Mouse (Mus musculus) midbrain, embryonic 14.5 days (tissue): ENCODE measurements around the gene Klhdc7b. TPM values are rescaled to one million over a fixed set of nuclear protein-coding genes. Genes with fewer than 3 reads are reported as not detected.
"Not testable (repeated sequence)": the region's sequence is repeated elsewhere in the genome, so short reads cannot be mapped to it uniquely, and the experiment has no call there.

Source experiments
- ATAC-seq: fragments of 200-750 bp; cut with Nextera tagmentation; 2 replicates; pipeline ENCODE4 v1.8.0; 2017; ENCODE audit warnings: moderate number of reproducible peaks, moderate library complexity; ENCODE audit not compliant: low FRiP score, low TSS enrichment
- DNase-seq: peaks from one replicate; pipeline ENCODE4 v3.0.0-alpha.2; 2015
- H3K27ac ChIP-seq: fragments of 300-500 bp; sonication (generic); replicated peaks from 2 replicates; pipeline ENCODE4 v1.5.1; 2014; ENCODE audit warnings: mild to moderate bottlenecking, low read depth, low read length, moderate library complexity
- H3K27me3 ChIP-seq: fragments of 300-500 bp; sonication (generic); 2 replicates; pipeline ENCODE4 v1.6.1; 2014; ENCODE audit warnings: low read length, control low read depth, mixed read lengths; ENCODE audit not compliant: control insufficient read depth, insufficient read depth
- H3K36me3 ChIP-seq: fragments of 300-500 bp; sonication (generic); 2 replicates; pipeline ENCODE4 v1.6.1; 2014; ENCODE audit warnings: low read length, control low read depth; ENCODE audit not compliant: control insufficient read depth, insufficient read depth
- H3K4me1 ChIP-seq: fragments of 300-500 bp; sonication (generic); 2 replicates; pipeline ENCODE4 v1.6.1; 2014; ENCODE audit warnings: mild to moderate bottlenecking, antibody characterized with exemption, low read length, control low read depth; ENCODE audit not compliant: control insufficient read depth, insufficient read depth
- H3K4me2 ChIP-seq: fragments of 300-500 bp; sonication (generic); 2 replicates; pipeline ENCODE4 v1.6.1; 2014; ENCODE audit warnings: mild to moderate bottlenecking, low read length, moderate library complexity
- H3K4me3 ChIP-seq: fragments of 300-500 bp; sonication (generic); replicated peaks from 2 replicates; pipeline ENCODE4 v1.5.1; 2014; ENCODE audit warnings: low read depth, low read length
- H3K9ac ChIP-seq: fragments of 300-500 bp; sonication (generic); replicated peaks from 2 replicates; pipeline ENCODE4 v1.6.1; 2014; ENCODE audit warnings: mild to moderate bottlenecking, low read length, moderate library complexity
- H3K9me3 ChIP-seq: fragments of 300-500 bp; sonication (generic); 2 replicates; pipeline ENCODE4 v1.6.1; 2016; ENCODE audit warnings: low read length, control low read depth, mixed read lengths; ENCODE audit not compliant: control insufficient read depth
- WGBS: fragments of 180-500 bp; shearing (Covaris S2); extraction: QIAGEN DNeasy Blood & Tissue Kit; methylation state at CpG from one replicate; pipeline ENCODE4 v1.1.7; 2014; 5-methylcytosine and 5-hydroxymethylcytosine counted together
- polyA plus RNA-seq: library from polyadenylated mRNA; unstranded; fragments of >200 nt; fragmentation: Nextera tagmentation; extraction: Ambion mirVana; gene quantifications from 2 replicates; pipeline ENCODE4 v1.2.1, GENCODE M21; 2014

Klhdc7b gene
- polyA plus RNA-seq, 1 experiment from 2014 or later, result not detected

DNA sequence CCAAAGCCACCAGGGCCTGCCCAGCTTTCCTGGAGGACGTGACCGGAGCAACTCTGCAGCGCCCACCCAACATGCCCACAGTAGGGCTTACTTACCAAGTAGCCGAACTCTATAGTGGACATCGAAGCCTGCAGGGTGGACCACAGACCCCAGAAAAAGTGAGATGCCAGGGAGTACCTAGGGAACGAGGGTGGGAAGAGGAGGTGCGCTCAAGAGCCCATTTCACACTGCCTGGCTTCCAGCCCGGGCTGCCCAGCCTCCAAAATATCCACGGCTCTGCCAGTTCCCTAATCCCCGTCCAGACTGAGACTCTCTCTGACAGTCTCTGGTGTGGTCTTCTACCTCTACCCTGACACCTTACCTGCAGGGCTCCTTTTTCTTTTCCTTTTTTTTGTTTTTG lies 42.0 kb downstream of the Klhdc7b start:
- H3K9ac ChIP-seq, result no peak overlapping the region
- H3K4me1 ChIP-seq, result peaks cover 7% of the 10 kb centered on the region; the same call in 1 of the 2 replicates
- H3K27ac ChIP-seq, result no peak overlapping the region
- no peak overlapping the region for H3K4me2 ChIP-seq
- WGBS, result 91% methylated on average over 10 of the region's 10 CpGs
- no peak for ATAC-seq
- DNase-seq, result no peak
- no peaks in the 10 kb centered on the region for H3K27me3 ChIP-seq
- no peak overlapping the region for H3K4me3 ChIP-seq
- no peaks in the 10 kb centered on the region for H3K9me3 ChIP-seq
- H3K36me3 ChIP-seq, result peaks cover 34% of the 10 kb centered on the region

DNA sequence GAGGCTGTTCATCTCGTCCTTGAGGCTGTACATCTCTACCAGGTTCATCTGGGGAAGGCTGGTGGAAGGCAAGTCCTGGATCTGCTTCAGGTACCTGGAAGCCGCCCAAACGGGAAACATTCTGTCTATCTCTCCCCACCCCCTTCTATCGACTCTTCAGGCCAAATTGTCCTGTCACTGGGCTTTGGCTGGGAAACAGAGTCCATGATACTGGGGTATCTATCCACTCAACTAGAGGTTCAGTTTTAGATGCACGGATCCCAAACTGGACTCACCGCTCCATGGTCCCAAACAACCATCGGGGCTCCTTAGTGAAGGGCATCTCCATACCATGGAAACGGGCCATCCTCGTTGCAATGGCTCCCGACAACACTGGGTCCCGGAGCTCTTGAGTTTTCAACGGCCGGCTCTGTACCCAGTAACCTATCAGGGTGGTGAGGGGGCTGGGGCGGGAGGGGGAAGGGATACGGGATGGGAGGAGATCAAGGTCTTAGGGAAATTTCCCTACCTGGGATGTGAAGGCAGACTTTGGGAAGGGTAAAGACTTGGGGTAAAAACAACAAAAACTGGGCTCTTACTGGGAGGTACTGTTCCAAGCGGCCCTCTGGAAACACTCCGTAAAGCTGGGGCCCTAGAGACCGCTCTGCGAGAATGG lies 43.5 kb downstream of the Klhdc7b start:
- Histone ChIP-seq H3K4me3 (peak overlapping the region; percentile 84), H3K36me3 (peaks cover 30% of the 10 kb centered on the region), H3K4me2 (peak overlapping the region; percentile 97), H3K9ac (peak overlapping the region; percentile 79), H3K27me3 (no peaks in the 10 kb centered on the region), H3K4me1 (peaks cover 7% of the 10 kb centered on the region; the same call in 1 of the 2 replicates), H3K27ac (no peak overlapping the region), H3K9me3 (no peaks in the 10 kb centered on the region)
- 84% methylated on average over 19 of the region's 19 CpGs for WGBS
- ATAC-seq (no peak), DNase-seq (no peak)

DNA sequence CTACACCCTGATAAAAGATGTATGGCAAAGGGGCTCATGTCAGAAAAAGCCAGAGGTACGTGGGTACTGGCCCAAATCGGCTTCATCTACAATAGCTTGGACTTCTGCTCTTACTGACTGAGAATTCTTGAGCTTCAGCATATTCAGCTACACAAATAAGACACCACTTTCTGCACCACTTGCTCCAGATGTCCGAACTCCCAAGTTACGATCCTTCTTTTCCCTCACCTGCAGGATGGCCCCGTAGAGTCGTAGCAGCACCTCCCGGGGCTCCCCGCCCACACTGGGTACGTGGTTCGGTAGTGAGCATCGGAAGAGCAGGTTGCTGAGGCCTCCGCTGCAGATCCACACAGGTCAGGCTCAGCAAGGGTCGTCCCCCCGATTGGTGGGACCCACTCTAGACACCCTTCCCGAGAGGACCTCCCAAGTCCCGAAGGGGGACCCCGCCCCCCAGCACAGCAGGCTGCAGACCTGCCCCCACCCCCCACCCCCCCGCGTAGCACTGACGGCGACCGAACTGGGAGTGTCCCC lies 44.2 kb downstream of the Klhdc7b start:
- Histone ChIP-seq H3K4me2 (peak overlapping the region; percentile 97), H3K4me1 (peaks cover 7% of the 10 kb centered on the region; the same call in 1 of the 2 replicates), H3K9me3 (no peaks in the 10 kb centered on the region), H3K36me3 (peaks cover 29% of the 10 kb centered on the region), H3K27ac (peak overlapping the region; percentile 96), H3K9ac (peak overlapping the region; percentile 79), H3K4me3 (peak overlapping the region; percentile 84), H3K27me3 (no peaks in the 10 kb centered on the region)
- 5% methylated on average over 22 of the region's 22 CpGs for WGBS
- ATAC-seq (peak; percentile 55), DNase-seq (no peak)

- H3K36me3 ChIP-seq, result peaks cover 26% of the 10 kb centered on the region
- peak within 1 kb of the TSS; percentile 96 for H3K27ac ChIP-seq
- under 1% methylated on average over 70 of the region's 70 CpGs for WGBS
- peak within 1 kb of the TSS; percentile 79 for H3K9ac ChIP-seq
- H3K4me2 ChIP-seq, result peak within 1 kb of the TSS; percentile 97
- no peaks in the 10 kb centered on the region for H3K27me3 ChIP-seq
- peak; percentile 96 for DNase-seq
- peaks cover 7% of the 10 kb centered on the region; the same call in 1 of the 2 replicates for H3K4me1 ChIP-seq
- ATAC-seq, result peak; percentile 93
- peak within 1 kb of the TSS; percentile 84 for H3K4me3 ChIP-seq
- no peaks in the 10 kb centered on the region for H3K9me3 ChIP-seq
Observed at GRCm38 (mm10) chr15:89429352-89430221, 44.9 kb downstream of the Klhdc7b start, which contains the start of the genes C730034F03Rik, Gm44502 and Chkb. TSS of gene C730034F03Rik (plus strand) at chr15:89429589. TSS of gene Gm44502 (minus strand) at chr15:89429696. TSS of gene Chkb (minus strand) at chr15:89429908.

GRCm38 (mm10) chr15:89430341-89430740 lies 45.6 kb downstream of the Klhdc7b start:
- no peaks in the 10 kb centered on the region for H3K27me3 ChIP-seq
- H3K36me3 ChIP-seq, result peaks cover 25% of the 10 kb centered on the region
- H3K4me1 ChIP-seq, result peaks cover 7% of the 10 kb centered on the region; the same call in 1 of the 2 replicates
- DNase-seq (peak; percentile 29), ATAC-seq (no peak)
- peak overlapping the region; percentile 96 for H3K27ac ChIP-seq
- 47% methylated on average over 6 of the region's 6 CpGs for WGBS
- H3K9ac ChIP-seq, result peak overlapping the region; percentile 79; the same call in 1 of the 2 replicates
- no peaks in the 10 kb centered on the region for H3K9me3 ChIP-seq
- peak overlapping the region; percentile 84 for H3K4me3 ChIP-seq
- peak overlapping the region; percentile 97 for H3K4me2 ChIP-seq

DNA sequence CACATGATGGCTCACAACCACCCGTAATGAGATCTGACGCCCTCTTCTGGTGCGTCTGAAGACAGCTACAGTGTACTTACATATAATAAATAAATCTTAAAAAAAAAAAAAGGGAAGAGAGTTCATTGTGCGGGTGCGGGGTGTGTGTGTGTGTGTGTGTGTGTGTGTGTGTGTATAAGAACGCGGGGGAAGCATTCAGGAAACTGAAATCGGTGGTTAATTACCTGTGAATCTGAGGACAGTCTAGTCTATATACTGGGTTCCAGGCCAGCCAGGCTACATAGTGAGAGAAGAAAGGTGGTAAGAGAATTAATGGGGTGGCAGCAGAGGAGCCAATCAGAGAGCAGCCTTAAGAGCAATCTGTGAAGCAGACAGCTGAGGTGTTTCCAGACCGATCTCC lies 46.1 kb downstream of the Klhdc7b start:
- H3K27ac ChIP-seq, H3K9ac ChIP-seq, H3K27me3 ChIP-seq, H3K4me1 ChIP-seq, DNase-seq, H3K9me3 ChIP-seq, H3K4me3 ChIP-seq, ATAC-seq: not testable (repeated sequence)
- Histone ChIP-seq H3K4me2 (peak overlapping the region; percentile 97; the same call in 1 of the 2 replicates), H3K36me3 (peaks cover 22% of the 10 kb centered on the region)
- 90% methylated on average over 6 of the region's 9 CpGs for WGBS

DNA sequence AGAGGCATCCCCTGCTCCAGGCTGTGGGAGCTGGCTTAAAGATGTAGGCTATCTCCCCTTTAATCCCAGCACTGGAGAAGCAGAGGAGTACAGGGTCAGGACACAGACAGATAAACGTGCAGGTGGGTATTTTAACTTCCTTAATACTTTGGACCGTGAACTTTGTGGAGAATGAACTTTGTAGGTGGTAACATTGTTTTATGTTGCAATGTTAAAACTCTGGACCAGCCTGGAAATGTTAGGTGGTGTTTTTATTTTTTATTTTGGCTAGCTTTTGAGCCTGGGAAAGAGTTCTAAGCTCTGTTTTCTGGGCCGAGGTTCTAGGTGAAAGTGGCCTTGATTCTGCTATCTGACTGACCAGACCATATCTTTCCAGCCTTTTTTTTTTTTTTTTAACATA lies 46.6 kb downstream of the Klhdc7b start:
- H3K36me3 ChIP-seq, result peaks cover 17% of the 10 kb centered on the region
- no peak overlapping the region for H3K4me2 ChIP-seq
- ATAC-seq, result no peak
- peaks cover 7% of the 10 kb centered on the region; the same call in 1 of the 2 replicates for H3K4me1 ChIP-seq
- WGBS, result 85% methylated on average over 3 of the region's 3 CpGs
- no peak overlapping the region for H3K27ac ChIP-seq
- no peaks in the 10 kb centered on the region for H3K9me3 ChIP-seq
- H3K9ac ChIP-seq, result no peak overlapping the region
- no peak overlapping the region for H3K4me3 ChIP-seq
- DNase-seq, result no peak
- no peaks in the 10 kb centered on the region for H3K27me3 ChIP-seq

DNA sequence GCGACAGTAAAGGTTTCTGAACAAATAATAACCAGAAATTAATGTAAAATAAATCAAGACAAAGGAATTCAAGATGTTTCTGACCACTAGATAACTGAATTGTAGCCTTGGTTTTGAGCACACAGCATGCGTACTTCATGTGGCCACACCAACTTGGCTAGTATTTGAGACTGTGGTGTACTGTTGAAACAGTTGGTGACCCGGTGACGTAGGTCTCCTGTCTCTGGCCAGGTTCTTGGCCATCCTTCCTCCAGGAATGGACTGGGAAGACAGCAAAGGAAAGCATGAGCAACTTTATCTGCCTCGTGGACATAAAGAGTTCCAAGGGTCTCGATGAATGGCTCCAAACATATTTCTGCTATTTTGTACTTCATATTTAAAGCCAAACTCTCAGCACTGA lies 47.1 kb downstream of the Klhdc7b start:
- Histone ChIP-seq H3K4me3 (no peak overlapping the region), H3K9me3 (no peaks in the 10 kb centered on the region), H3K36me3 (peaks cover 11% of the 10 kb centered on the region), H3K27me3 (no peaks in the 10 kb centered on the region), H3K9ac (no peak overlapping the region), H3K27ac (no peak overlapping the region), H3K4me2 (no peak overlapping the region), H3K4me1 (peaks cover 7% of the 10 kb centered on the region; the same call in 1 of the 2 replicates)
- 98% methylated on average over 6 of the region's 6 CpGs for WGBS
- ATAC-seq (no peak), DNase-seq (no peak)
